Mouse (Mus musculus) midbrain, postnatal 0 days (tissue): ENCODE measurements at regions not wholly inside any gene's neighbourhood (a gene's known extent, or its start where the extent isn't known, plus 50 kb on each side); places are given as distances from the start of the nearest gene placed in this dataset.

Source experiments
- ATAC-seq: fragments of 200-750 bp; cut with Nextera tagmentation; 2 replicates; pipeline ENCODE4 v1.8.0; 2017; ENCODE audit warnings: moderate number of reproducible peaks, mild to moderate bottlenecking, moderate TSS enrichment, moderate library complexity; ENCODE audit not compliant: low FRiP score
- DNase-seq: peaks from one replicate; pipeline ENCODE4 v3.0.0-alpha.2; 2015; ENCODE audit warnings: low spot score
- H3K27ac ChIP-seq: fragments of 300-500 bp; sonication (generic); 2 replicates; pipeline ENCODE4 v1.5.1; 2014; ENCODE audit warnings: low read depth, mild to moderate bottlenecking, low read length, mixed read lengths
- H3K27me3 ChIP-seq: fragments of 300-500 bp; sonication (generic); 2 replicates; pipeline ENCODE4 v1.6.1; 2014; ENCODE audit warnings: low read length, control low read depth, mixed read lengths; ENCODE audit not compliant: insufficient read depth
- H3K36me3 ChIP-seq: fragments of 300-500 bp; sonication (generic); 2 replicates; pipeline ENCODE4 v1.6.1; 2014; ENCODE audit warnings: low read length, control low read depth, mixed read lengths; ENCODE audit not compliant: insufficient read depth
- H3K4me1 ChIP-seq: fragments of 300-500 bp; sonication (generic); 2 replicates; pipeline ENCODE4 v1.6.1; 2014; ENCODE audit warnings: mild to moderate bottlenecking, control low read depth, antibody characterized with exemption, low read length, mixed read lengths; ENCODE audit not compliant: insufficient read depth
- H3K4me2 ChIP-seq: fragments of 300-500 bp; sonication (generic); 2 replicates; pipeline ENCODE4 v1.6.1; 2014; ENCODE audit warnings: low read depth, mild to moderate bottlenecking, low read length, mixed read lengths; ENCODE audit not compliant: poor library complexity, severe bottlenecking
- H3K4me3 ChIP-seq: fragments of 300-500 bp; sonication (generic); 2 replicates; pipeline ENCODE4 v1.5.1; 2014; ENCODE audit warnings: low read depth, mild to moderate bottlenecking, low read length, moderate library complexity
- H3K9ac ChIP-seq: fragments of 300-500 bp; sonication (generic); replicated peaks from 2 replicates; pipeline ENCODE4 v1.6.1; 2014; ENCODE audit warnings: mild to moderate bottlenecking, low read length, moderate library complexity, mixed read lengths; ENCODE audit not compliant: poor library complexity, severe bottlenecking
- H3K9me3 ChIP-seq: fragments of 300-500 bp; sonication (generic); 2 replicates; pipeline ENCODE4 v1.6.1; 2016; ENCODE audit warnings: low read length, control low read depth
- CTCF ChIP-seq: IDR thresholded peaks from 2 replicates; pipeline ENCODE4 v1.5.1; 2016; ENCODE audit warnings: antibody characterized with exemption, mild to moderate bottlenecking
- WGBS: fragments of 180-500 bp; shearing (Covaris S2); extraction: QIAGEN DNeasy Blood & Tissue Kit; methylation state at CpG from one replicate; pipeline ENCODE4 v1.1.7; 2014; 5-methylcytosine and 5-hydroxymethylcytosine counted together

- no peak overlapping the region for H3K4me2 ChIP-seq
- no peak for TF ChIP-seq CTCF
- H3K27me3 ChIP-seq: no peaks in the 10 kb centered on the region
- H3K4me1 ChIP-seq: no peaks in the 10 kb centered on the region
- no peaks in the 10 kb centered on the region for H3K36me3 ChIP-seq
- DNase-seq (no peak), ATAC-seq (no peak)
- H3K9me3 ChIP-seq: no peaks in the 10 kb centered on the region
- no peak overlapping the region for H3K9ac ChIP-seq
- no peak overlapping the region for H3K27ac ChIP-seq
- H3K4me3 ChIP-seq: no peak overlapping the region
These were observed 106.5 kb upstream of the Tgfbr2 start for GRCm38 (mm10) chr9:116281654-116282053.

GRCm38 (mm10) chr9:116280146-116280545 is 105.0 kb upstream of the Tgfbr2 start:
- WGBS: 92% methylated on average over 5 of the region's 5 CpGs
- Histone ChIP-seq H3K4me3 (no peak overlapping the region), H3K9me3 (no peaks in the 10 kb centered on the region), H3K27me3 (no peaks in the 10 kb centered on the region), H3K4me1 (no peaks in the 10 kb centered on the region), H3K4me2 (no peak overlapping the region), H3K36me3 (no peaks in the 10 kb centered on the region), H3K9ac (no peak overlapping the region), H3K27ac (no peak overlapping the region)
- DNase-seq (no peak), ATAC-seq (no peak)
- TF ChIP-seq CTCF: no peak

GRCm38 (mm10) chr9:116278862-116279261 is 103.7 kb upstream of the Tgfbr2 start:
- Histone ChIP-seq H3K4me2 (no peak overlapping the region), H3K36me3 (no peaks in the 10 kb centered on the region), H3K9ac (no peak overlapping the region), H3K4me3 (no peak overlapping the region), H3K27ac (no peak overlapping the region), H3K4me1 (no peaks in the 10 kb centered on the region), H3K9me3 (no peaks in the 10 kb centered on the region), H3K27me3 (no peaks in the 10 kb centered on the region)
- WGBS: 90% methylated on average over 8 of the region's 8 CpGs
- no peak for DNase-seq
- TF ChIP-seq CTCF: no peak
- ATAC-seq: no peak

- no peak for TF ChIP-seq CTCF
- Histone ChIP-seq H3K4me3 (no peak overlapping the region), H3K9me3 (no peaks in the 10 kb centered on the region), H3K27ac (no peak overlapping the region), H3K9ac (no peak overlapping the region), H3K27me3 (no peaks in the 10 kb centered on the region), H3K4me1 (no peaks in the 10 kb centered on the region), H3K36me3 (no peaks in the 10 kb centered on the region), H3K4me2 (no peak overlapping the region)
- ATAC-seq (no peak), DNase-seq (no peak)
- WGBS: 84% methylated on average over 3 of the region's 3 CpGs
These were observed 102.6 kb upstream of the Tgfbr2 start for GRCm38 (mm10) chr9:116277736-116278135.

GRCm38 (mm10) chr9:116276141-116276540 is 101.0 kb upstream of the Tgfbr2 start:
- DNase-seq: no peak
- WGBS: 94% methylated on average over 2 of the region's 2 CpGs
- no peak for TF ChIP-seq CTCF
- no peak overlapping the region for H3K4me3 ChIP-seq
- H3K36me3 ChIP-seq: no peaks in the 10 kb centered on the region
- ATAC-seq: no peak
- H3K4me2 ChIP-seq: no peak overlapping the region
- H3K9me3 ChIP-seq: no peaks in the 10 kb centered on the region
- H3K4me1 ChIP-seq: no peaks in the 10 kb centered on the region
- no peaks in the 10 kb centered on the region for H3K27me3 ChIP-seq
- H3K9ac ChIP-seq: no peak overlapping the region
- H3K27ac ChIP-seq: no peak overlapping the region

GRCm38 (mm10) chr9:116272446-116272845 is 97.3 kb upstream of the Tgfbr2 start:
- H3K4me3 ChIP-seq: no peak overlapping the region
- H3K4me1 ChIP-seq: no peaks in the 10 kb centered on the region
- H3K27ac ChIP-seq: no peak overlapping the region
- DNase-seq (no peak), ATAC-seq (no peak)
- no peaks in the 10 kb centered on the region for H3K36me3 ChIP-seq
- no peaks in the 10 kb centered on the region for H3K27me3 ChIP-seq
- H3K4me2 ChIP-seq: no peak overlapping the region
- no peak overlapping the region for H3K9ac ChIP-seq
- no peaks in the 10 kb centered on the region for H3K9me3 ChIP-seq
- TF ChIP-seq CTCF: no peak
- 91% methylated on average over 2 of the region's 2 CpGs for WGBS

GRCm38 (mm10) chr9:116270417-116270828 is 95.3 kb upstream of the Tgfbr2 start:
- Histone ChIP-seq H3K27me3 (no peaks in the 10 kb centered on the region), H3K9ac (no peak overlapping the region), H3K27ac (no peak overlapping the region), H3K4me1 (no peaks in the 10 kb centered on the region), H3K36me3 (no peaks in the 10 kb centered on the region), H3K9me3 (no peaks in the 10 kb centered on the region), H3K4me2 (no peak overlapping the region), H3K4me3 (no peak overlapping the region)
- TF ChIP-seq CTCF: no peak
- WGBS: 81% methylated on average over 6 of the region's 6 CpGs
- no peak for DNase-seq
- ATAC-seq: no peak
